Mouse (Mus musculus): ENCODE measurements around the gene Sv2a.

GRCm38 (mm10) chr3:96170976-96171545 is 9.9 kb upstream of the Sv2a start:
- no peak for TF ChIP-seq POLR2A (IDR thresholded peaks at IDR 0.05; ENCODE audit: borderline replicate concordance, low read depth, low read length)
- no peak for TF ChIP-seq CTCF (IDR thresholded peaks at IDR 0.05; ENCODE audit: low read depth, low read length)

All from bone marrow macrophage, adult 2 months (primary cell).